Mouse (Mus musculus) retina, postnatal 7 days (tissue): ENCODE data around the gene Slc25a28.

Source experiments
- DNase-seq: peaks from one replicate; pipeline ENCODE4 v3.0.0-alpha.2; 2012; ENCODE audit warnings: low read depth, low spot score

The Slc25a28 gene

DNA sequence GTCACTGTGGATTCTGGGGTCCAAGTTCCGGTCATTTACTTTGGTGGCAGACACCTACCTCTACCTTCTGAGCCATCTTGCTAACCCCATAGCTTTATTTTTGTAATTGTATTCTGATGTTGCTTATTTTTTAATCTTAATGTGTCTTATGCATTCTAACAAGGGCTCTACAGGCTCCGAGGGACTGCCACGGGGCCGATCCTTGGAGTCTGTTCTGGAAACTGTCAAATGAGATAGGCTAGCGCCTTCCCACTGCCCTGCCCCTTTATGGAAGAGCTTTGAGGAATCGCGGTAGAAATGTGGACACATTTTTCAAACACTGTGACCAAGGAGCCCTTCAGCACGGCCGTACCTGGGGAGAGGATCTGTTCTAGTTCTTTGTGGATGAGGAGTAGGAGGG lies 31.8 kb downstream of the Slc25a28 start:
- DNase-seq: no peak

DNA sequence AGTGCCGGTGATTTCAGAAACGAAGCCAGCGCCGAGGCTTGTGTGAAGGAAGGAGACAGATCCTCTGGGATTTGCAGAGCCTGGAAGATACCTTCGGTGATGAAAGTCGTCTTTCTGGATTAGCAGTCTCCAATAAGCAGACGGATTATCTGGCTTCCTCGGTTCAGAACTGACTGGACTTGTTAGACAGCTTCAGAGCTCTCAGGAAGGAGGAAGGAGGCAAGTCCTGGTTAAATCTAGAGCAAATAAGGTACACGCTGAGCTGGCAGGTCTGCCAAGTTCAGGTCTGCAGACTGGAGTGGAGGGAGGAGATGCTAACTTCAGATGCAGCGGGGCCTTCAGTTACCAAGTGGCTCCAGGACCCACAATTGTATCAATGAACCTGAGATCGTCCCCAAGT lies 32.8 kb downstream of the Slc25a28 start:
- no peak for DNase-seq

DNA sequence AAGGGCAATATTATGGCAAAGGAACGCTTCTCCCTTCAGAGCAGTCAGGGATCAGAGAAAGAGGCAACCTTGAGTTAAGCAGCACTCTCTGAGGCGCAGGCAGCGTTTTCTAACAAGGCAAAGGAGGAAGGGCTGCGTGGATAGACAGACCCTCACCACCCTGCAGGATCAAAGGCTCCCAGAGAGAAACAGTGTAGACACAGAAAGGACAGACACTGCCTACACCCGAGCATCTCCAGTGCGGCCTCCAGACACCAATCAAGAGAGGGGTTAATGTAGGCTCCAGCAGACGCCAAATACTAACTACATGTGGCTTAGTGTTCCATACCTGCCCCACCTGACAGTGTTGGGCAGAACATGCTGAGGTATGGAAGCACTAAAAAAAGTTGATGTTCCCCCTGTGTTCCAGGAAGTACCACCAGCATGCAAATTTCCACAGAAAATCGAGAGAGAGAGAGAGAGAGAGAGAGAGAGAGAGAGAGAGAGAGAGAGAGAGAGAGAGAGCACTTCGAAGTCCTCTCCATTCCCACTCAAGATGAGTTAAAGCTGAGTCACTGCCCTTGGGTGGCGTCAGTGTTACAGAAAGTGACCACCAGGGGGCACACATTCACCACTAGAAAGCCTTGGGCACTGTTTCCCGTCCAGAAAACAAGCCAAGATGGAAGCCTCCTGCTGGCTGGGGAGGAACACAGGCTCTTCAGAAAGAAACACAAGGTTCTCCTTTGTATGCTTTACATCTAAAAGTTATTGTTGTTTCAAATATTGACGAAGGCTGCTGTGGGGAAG lies 44.0 kb downstream of the Slc25a28 start:
- peak; percentile 82 for DNase-seq

DNA sequence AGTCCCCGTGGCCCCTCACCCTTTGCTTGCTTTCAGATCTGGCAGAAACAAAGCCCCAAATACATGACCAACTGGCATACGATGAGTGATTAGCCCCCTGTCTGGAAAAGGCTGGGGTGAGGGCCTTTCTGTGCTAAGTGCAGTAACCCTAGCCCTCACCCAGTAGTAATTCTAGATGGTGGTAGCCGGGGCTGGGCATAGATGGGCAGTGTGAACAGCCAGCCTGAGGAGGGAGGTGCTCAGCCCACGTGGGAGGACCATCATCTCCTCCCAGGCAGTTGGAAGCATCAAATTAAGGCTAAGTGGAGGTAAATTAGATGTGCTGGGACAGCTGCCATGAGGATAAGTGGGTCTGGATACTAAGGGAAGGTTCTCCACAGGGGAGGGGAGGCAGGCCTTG lies 45.6 kb downstream of the Slc25a28 start:
- no peak for DNase-seq

DNA sequence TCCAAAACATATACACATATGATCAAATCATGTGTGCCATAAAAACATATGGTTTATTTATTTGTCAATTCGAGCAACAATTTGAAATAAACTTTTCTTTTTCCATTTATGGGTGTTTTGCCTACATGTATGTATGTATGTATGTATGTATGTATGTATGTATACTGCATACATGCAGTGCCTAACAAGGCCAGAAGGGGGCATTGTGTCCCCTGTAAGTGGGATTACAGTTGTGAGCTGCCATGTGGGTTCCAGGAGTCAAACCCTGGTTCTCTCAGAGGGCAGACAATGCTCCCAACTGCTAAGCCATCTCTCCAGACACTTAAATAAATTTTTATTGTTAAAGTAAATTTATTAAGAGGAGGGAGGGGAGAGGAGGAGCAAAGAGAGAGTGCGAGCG lies 47.3 kb downstream of the Slc25a28 start:
- no peak for DNase-seq

DNA sequence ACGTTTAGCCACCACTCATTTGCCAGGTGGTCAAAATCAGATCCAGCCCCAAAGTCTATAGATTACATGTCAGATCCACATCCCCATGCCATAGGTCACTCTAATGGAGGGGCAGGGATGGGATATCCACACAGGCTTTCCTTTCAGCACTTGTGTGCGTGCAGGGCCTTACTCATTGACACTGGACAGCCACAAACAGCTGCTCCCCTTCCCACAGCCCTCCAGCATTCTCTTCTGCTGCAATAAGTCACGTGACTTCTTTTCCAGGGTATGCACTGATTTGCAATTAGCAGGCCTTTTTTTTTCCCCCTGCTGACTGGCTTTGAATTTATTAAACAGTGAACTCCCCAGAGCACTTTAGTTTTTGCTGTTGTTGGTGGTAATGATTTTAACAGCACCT lies 48.5 kb downstream of the Slc25a28 start:
- DNase-seq: no peak

DNA sequence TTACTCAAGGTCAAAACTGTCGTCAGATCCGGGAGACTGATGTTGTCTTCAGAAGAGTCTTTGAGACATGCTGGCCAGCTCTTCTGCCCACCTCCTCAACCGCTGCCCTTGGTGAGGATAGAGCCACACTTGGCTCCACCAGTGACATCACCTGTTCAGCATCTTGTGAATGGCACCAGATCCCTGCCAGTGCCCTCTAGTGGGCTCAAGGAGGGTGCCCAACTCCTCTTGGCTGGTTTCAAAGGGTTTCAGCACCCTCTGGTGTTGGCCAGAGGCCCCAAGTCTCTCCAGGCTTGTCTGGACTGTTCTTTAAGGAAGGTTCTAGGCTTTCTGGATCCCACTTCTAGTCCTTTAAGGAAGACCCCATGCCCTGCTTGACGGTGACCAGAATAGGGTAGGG lies 50.8 kb downstream of the Slc25a28 start:
- DNase-seq: no peak

DNA sequence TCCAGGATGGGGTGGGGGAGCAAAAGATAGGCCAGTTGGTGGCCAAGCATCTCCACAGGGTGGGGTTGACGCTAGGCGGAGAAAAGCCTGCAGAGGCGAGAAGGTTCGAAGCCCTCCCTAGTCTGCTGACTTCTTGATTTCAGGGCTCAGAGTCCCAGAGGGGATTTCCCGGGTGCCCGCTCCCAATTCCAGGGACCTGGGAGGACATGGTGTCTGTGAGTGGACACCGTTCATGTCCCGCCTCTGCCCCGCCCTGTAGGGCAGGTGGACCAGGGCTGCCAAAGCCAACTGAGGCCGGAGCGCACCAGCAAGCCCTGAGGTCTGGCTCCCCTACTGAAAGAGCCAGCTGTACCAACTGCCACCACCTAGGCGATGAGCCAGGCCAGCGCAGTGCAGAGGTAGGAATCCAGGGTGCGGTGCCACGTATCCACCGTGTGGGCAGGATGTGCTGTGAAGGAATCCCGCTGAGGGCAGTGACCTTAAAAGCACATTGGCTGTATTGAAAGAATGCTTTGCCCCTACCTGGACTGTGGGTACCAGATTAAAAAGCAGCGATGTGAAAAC lies 54.7 kb downstream of the Slc25a28 start:
- DNase-seq: no peak

DNA sequence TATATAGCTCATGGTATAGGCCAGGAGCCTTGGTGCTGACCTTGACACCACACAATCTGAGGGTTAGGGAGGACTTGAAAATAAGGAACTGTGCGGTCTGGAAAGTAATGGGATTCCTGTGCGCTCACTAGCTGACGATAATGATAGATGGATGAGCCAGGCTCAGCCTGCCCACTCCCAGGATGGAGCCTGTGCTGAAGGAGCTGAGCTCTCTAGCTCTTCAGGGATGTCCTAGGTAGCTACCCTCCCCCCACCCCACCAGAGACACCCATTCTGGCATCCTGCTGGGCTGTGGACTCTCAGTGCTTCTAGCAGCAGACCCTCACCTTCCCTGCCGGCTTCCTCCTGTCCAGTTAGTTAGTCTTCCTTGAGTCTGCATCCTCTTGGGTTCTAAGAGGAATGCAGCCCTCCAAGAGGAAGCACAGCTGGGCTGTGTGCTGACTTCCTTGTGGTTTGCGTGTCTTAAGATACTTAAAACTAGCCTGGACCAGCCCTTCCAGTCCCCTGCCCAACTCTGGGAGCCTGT lies 56.1 kb downstream of the Slc25a28 start:
- no peak for DNase-seq

DNA sequence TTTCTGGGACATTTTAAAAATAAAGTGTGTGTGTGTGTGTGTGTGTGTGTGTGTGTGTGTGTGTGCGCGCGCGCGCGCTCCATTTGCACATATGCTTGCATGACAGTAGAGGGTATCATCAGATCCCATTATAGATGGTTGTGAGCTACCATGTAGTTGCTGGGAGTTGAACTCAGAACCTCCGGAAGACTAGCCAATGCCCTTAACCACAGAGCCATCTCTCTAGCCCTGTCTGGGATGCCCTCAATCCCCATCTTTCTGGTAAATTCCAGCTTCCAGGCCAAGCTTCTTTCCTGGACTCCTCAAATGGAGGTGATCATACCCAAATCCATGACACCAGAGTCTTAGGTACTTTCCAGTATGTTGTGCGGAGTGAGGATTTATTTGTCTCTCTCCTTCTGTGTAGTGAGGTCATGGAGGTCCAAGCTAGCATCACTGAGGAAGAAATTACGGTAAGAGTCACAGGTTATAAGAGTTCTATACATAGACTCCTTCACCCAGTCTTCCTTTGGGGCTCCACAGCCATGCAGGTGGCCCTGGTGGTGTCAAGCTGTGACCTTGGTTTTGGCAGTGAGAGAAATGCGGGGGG lies 56.8 kb downstream of the Slc25a28 start:
- no peak for DNase-seq

DNA sequence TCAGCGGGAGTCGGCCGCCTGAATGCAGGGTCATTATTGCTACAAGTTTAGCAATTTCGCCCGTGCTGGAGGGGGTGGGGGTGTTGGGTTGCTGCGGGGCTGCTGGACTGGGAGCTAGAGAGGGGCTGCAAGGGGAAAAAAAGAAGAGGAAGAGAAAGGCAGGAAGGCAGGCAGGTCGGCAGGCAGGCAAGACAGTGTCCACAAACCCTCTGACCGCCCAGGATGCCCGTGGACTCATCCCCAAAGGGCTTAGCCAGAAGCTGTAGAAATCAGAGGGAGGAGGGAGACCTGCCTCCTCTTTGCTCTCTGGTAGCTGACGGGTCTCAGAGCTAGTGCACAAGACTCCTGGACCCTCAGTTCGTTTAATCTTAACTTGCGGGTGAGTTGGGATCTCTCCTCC lies 57.8 kb downstream of the Slc25a28 start:
- no peak for DNase-seq

DNA sequence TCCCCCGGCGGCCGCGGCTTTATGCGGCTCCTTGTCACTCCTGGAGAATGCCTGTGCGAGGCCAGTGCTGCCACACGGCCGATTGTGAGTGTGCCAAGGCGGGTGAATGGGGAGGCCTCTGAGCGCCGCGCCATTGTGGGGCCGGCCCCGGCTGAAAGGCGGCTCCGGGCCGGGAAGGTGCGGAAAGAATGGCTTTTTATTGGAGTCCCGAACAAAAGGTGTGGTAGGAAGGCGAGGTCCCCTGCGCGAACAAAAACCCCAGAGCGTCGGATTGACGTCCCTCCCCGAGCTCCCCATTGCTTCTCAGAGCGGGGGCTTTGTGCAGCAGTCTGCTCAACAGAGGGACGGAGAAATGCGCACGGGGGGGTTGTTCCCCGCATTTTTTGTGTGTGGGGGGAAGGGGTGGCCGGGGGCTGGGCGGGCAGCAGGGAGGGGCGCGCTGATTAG lies 58.2 kb downstream of the Slc25a28 start:
- DNase-seq: no peak

DNA sequence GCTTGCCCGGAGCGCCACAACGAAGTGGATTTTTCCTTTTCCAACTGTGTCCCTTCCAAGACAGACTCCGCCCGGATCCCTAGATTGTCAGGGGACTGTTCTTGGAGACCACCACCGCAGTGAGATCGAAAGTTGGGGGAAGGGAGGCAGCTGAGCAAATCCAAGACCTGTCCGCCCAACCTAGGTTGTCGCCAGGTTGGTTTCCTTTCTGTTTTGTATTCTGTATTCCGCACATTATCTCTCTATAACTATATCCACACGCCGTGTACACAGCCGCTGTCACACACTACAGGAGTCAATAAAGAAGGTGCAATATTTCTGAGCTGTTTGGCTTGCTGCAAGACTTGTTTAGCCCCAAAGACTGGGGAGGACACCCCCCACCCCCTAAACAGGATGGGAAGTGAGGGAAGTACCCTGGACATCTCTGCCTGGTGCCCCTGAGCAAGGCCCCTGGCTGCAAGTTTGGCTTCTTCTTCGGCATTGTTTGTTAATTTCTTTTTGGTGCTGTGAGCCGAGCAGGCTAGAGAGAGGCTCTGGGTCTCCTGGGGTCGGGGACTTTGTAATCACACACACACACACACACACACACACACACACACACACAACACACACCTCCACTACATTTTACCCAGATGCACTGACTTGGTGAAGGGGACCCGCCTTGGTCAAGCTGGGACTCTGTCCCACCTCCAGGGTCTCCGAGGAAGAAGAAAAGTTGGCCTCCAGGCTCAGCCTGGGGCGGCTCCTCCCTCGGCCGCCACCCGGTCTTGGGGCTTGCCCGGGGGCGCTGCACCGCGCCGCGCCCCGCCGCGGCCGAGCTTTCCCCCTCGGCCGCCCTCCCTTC lies 58.9 kb downstream of the Slc25a28 start:
- DNase-seq: no peak

DNA sequence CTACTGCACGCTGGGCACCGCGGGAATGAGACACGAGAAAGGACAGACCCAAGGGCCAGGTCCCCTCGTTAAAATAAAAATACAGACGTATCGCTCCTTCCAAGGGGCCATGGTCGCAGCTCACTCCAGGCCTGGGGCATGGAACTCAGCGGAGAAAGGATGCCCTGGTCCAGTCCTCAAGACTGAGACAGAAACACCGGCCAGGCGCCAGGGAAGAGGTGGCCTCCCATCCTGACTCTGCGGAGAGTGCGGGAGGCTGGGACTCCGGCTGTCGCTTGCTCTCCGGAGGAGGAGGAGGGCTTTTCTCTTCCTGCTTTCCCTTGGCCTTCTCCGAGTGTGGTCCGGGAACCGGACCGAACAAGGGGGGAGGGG lies 59.6 kb downstream of the Slc25a28 start:
- DNase-seq: no peak

DNA sequence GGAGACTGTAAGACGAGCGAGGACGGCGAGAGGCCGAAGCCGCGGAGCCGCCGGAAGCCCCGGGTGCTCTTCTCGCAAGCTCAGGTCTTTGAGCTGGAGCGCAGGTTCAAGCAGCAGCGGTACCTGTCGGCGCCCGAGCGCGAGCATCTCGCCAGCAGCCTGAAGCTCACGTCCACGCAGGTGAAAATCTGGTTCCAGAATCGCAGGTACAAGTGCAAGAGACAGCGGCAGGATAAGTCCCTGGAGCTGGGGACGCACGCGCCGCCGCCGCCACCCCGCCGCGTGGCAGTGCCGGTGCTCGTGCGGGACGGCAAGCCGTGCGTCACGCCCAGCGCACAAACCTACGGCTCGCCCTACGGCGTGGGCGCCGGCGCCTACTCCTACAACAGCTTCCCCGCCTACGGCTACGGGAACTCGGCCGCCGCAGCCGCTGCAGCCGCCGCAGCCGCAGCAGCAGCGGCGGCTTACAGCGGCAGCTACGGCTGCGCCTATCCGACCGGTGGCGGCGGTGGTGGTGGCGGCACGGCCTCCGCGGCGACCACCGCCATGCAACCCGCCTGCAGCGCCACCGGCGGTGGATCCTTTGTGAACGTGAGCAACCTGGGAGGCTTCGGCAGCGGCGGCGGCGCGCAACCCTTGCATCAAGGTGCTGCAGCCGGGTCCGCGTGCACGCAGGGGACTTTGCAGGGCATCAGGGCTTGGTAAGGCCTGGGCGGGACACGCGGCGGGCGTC lies 60.2 kb downstream of the Slc25a28 start:
- no peak for DNase-seq
